Mouse (Mus musculus) bone marrow macrophage, adult 2 months (primary cell): ENCODE data around the gene Tspan18. TPM values are rescaled to one million over a fixed set of nuclear protein-coding genes. Genes with fewer than 3 reads are reported as not detected.

Experiments
- H3K27ac ChIP-seq: 2 replicates; pipeline ENCODE4 v1.5.1; 2012; ENCODE audit warnings: low read depth, low read length; ENCODE audit not compliant: insufficient read depth
- H3K4me1 ChIP-seq: 2 replicates; pipeline ENCODE4 v1.6.1; 2012; ENCODE audit warnings: low read length; ENCODE audit not compliant: control insufficient read depth, insufficient read depth
- H3K4me3 ChIP-seq: 2 replicates; pipeline ENCODE4 v1.5.1; 2012; ENCODE audit warnings: mild to moderate bottlenecking, low read length, moderate library complexity; ENCODE audit not compliant: insufficient read depth
- CTCF ChIP-seq: IDR thresholded peaks from 2 replicates; pipeline ENCODE4 v1.5.1; 2012; ENCODE audit warnings: low read depth, mild to moderate bottlenecking, low read length, moderate library complexity
- POLR2A ChIP-seq: IDR thresholded peaks from 2 replicates; pipeline ENCODE4 v1.6.1; 2012; ENCODE audit warnings: mild to moderate bottlenecking, low read depth, low read length, borderline replicate concordance
- polyA plus RNA-seq: library from polyadenylated mRNA; stranded (reverse); fragments of >200 nt; gene quantifications from 2 replicates; pipeline ENCODE4 v1.2.4, GENCODE M21; 2012; ENCODE audit not compliant: missing spikeins, insufficient read depth, insufficient read length

Tspan18 gene
- polyA plus RNA-seq, 1 experiment: not detected

DNA sequence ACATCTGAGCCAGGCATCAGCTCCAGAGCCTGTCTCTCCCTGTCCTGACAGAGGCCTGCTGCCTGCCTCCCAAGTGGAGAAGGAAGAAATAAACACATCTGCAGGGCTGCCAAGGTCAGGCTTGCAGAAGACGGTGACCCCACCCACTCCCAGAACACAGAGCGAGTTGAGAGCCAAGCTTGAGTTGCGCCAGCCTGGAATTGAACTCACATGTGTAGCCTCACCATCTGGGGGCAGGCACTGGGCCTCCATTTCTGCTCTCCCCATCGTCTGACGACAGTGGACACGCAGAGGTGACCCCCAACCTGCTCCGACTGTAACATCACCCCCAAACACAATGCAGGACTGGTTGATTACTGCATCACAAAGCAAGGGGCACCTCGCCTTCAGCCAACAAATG lies 12.4 kb downstream of the Tspan18 start:
- H3K4me3 ChIP-seq: no peak overlapping the region
- H3K4me1 ChIP-seq: no peaks in the 10 kb centered on the region
- TF ChIP-seq CTCF (no peak), POLR2A (no peak)
- H3K27ac ChIP-seq: no peak overlapping the region

DNA sequence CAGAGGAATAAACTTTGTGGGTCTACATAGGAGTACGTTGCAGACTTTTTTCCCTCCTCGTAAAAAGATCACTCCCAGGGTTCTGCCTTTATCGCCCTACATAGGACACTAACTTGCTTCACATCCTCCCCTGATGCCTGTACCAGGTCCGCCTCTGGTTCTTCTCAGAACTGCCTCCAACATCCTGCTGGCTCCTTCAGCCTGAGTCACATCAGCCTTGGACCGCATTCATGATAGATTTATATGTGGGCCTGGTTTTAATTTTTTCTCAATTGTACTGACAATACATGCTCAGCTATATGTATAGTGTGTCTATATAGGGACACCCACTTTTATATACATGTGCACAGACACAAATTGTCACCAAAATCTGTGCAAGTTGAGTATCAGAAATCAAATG lies 14.0 kb downstream of the Tspan18 start:
- TF ChIP-seq POLR2A (no peak), CTCF (no peak)
- H3K27ac ChIP-seq: no peak overlapping the region
- no peak overlapping the region for H3K4me3 ChIP-seq
- no peaks in the 10 kb centered on the region for H3K4me1 ChIP-seq

DNA sequence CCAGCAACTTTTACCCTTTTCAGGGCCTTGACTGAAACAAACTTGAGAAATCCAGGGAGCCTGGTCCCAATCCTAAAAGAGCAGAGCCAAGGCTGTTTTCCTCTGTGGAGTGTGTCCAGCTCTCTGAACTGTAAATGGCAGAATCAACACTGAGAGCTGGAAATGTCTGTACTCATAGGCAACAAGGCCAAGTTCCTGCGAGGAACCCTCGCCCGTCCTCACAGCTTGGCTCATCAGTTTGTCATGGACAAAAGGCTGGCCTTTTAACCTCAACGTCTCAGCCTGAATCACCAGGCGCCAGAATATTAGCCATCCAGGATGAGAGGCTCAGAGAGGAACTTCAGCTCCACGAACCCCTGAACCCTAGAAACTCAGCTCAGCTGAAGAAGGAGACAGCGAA lies 14.7 kb downstream of the Tspan18 start:
- no peaks in the 10 kb centered on the region for H3K4me1 ChIP-seq
- no peak overlapping the region for H3K27ac ChIP-seq
- no peak overlapping the region for H3K4me3 ChIP-seq
- TF ChIP-seq POLR2A (no peak), CTCF (no peak)

DNA sequence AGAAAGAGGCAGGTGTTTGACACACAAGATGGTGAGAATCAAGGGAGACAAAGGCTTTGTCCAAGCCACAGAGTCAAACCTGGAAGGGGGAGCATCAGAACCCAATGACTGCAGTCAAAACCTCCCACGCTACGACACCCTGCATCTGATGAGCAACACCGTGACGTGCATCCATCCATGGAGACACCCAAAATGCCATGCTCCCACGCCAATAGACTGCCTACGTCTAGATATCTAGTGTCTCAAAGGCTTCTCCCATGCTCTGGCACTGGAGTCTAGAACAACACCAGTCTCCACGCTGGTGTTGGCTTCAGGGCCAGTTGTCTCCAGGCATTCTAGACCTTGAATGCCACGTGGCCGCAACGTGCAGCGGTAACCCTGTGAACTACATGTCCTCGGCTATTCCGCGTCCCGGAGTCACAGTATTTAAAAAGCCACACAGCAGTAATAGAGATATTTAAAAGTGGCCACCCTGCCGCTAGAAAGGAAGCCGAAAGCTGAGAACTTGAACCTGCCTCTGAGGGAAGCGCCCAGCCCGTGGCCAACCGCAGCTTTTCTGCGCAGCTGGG lies 15.4 kb downstream of the Tspan18 start:
- Histone ChIP-seq H3K4me1 (no peaks in the 10 kb centered on the region), H3K27ac (no peak overlapping the region), H3K4me3 (no peak overlapping the region)
- TF ChIP-seq POLR2A (no peak), CTCF (no peak)

DNA sequence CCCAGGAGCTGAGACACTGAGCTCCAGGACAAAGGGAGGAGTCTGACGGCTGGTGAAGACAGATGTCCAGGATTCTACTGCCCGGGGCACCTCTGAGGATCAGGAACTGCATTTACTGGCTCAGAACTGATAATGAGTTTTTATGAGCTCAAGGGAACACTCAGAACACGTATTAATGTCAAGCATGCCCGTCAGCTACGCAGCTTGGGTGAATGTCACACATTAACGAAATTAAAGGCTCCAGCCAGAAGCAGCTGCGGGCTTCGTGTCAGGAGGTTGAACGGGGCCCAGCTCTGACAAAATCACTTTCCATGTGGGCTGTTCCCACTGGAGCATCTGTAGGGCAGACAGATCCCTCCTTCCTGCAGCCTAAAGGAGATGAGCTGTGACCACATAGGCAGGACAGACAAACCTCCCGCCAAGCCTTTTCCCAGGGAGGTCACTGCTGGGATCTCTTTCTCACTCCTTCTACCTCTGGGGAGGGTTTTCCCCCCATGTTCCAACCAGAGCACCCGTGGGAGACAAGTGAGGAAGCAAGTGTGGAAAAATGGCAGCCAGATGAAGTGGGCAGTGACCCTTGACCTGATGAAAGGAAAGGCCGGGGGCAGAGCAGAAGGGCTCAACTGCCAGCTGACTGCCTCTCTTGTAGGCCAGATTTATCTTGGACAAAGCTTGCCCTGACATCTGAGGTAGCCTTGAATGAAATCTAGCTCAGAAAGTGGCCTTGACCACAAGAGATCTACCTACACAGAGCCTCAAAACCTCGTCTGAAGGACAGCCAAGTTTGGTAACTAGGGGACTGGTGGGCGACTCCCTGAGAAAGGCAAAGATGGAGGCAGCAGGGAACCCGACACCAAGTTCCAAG lies 20.3 kb downstream of the Tspan18 start:
- no peak for TF ChIP-seq CTCF
- no peak for TF ChIP-seq POLR2A
- H3K4me3 ChIP-seq: no peak overlapping the region

DNA sequence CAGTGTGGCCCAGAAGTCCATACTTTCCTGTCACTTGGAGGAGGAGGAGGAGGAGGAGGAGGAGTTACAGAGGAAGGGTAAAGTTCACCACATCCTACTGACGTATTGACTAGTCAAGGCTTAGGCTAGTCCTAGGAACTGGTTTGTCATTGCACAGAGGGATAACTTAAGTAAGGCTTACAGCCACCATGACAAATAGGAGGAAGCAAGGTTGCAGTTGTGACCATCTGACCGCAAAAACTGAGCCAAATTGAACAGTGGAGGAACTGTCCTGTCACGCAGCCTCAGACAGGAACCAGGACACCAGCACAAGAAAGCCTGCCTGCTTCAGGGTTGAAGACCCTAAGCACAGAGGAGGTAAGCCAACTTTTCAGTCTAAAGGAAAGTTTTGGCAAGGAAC lies 21.8 kb downstream of the Tspan18 start:
- no peak for TF ChIP-seq POLR2A
- TF ChIP-seq CTCF: no peak
- Histone ChIP-seq H3K4me3 (no peak overlapping the region), H3K4me1 (no peaks in the 10 kb centered on the region), H3K27ac (no peak overlapping the region)

More for the DNA sequence above, 20.3 kb downstream of the Tspan18 start:
- Histone ChIP-seq H3K4me1 (no peaks in the 10 kb centered on the region), H3K27ac (no peak overlapping the region)

DNA sequence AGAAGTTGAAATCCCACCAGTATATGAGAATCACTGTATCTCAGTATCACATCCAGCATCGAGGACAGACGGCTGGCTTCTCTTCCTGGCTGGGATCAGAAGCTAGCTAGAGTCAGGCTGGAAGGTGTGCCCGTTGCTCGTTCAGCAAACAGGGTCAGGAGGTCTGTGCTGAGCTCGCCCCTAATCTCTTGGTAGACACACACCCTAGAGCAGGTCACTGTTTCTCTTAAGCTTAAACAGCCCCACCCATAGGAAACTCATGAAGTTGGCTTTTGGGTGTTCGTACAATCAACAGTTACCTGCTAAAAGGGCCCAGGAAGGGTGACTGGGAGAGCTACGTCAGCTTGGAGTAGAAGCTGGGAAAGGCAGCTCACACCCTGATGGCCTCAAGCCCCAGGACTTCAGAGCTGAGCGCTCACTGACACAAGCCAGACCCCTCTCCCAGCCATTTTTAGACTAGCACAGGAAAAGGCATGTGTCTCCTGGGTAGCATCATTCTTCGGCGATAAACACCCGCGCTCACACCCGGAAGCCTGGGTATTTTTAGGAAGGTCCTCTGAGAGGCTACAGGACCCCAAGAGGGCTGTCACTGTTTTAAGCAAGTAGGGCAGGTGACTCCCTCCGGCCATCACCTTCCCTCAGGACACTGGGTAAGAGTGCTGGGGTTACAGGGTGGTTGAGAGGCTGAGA lies 24.4 kb downstream of the Tspan18 start:
- no peaks in the 10 kb centered on the region for H3K4me1 ChIP-seq
- H3K4me3 ChIP-seq: no peak overlapping the region
- TF ChIP-seq CTCF: no peak
- TF ChIP-seq POLR2A: no peak
- no peak overlapping the region for H3K27ac ChIP-seq

DNA sequence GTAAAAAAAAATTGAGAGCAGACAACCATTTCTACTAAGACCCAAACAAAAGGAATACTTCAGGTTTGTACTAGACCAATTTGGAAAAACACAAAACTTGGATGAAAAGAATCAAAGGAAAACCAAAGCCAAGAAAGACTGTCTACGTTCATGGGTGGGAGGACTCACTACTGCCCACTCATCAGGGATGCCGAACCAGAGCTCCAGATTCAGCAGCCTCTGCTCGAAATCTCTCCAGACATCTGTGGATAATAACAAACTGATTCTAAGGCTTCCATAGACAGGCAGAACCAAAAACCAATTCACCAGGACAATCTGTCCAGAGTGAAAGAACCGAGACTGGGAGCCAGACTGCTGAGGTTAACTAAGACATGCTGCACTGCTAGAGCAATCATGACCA lies 27.4 kb downstream of the Tspan18 start:
- Histone ChIP-seq H3K4me3 (no peak overlapping the region), H3K27ac (no peak overlapping the region), H3K4me1 (no peaks in the 10 kb centered on the region)
- TF ChIP-seq POLR2A (no peak), CTCF (no peak)

DNA sequence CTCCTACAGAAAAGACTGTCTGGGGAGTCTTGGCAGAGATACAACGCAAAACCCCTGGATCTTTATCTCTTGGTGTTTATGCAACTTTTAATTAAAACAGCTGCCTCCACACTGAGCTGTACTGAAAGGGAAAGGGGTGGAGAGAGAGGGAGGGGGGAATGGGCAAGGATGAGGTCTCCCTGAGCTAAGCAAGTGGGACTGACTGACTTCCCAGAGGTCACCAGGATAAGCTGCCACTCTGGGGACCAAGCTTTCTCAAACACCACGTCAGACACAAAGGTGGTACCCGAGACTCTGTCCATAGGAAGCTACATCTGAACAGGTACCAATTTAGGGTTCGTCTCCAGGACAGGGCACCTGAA lies 30.1 kb downstream of the Tspan18 start:
- Histone ChIP-seq H3K4me3 (no peak overlapping the region), H3K4me1 (no peaks in the 10 kb centered on the region), H3K27ac (no peak overlapping the region)
- TF ChIP-seq CTCF (no peak), POLR2A (no peak)
